Mouse (Mus musculus): ENCODE measurements around the gene Ttc17. TPM values are rescaled to one million over a fixed set of nuclear protein-coding genes. Genes with fewer than 3 reads are reported as not detected.

Gene Ttc17
- total RNA-seq, 2 experiments from 2014 or later, result 32.6 to 32.7 TPM

GRCm38 (mm10) chr2:94381057-94381647, 25.3 kb downstream of the Ttc17 start:
- no peak for DNase-seq (ENCODE audit: low spot score in 2 of 2)

GRCm38 (mm10) chr2:94378678-94379077, 27.8 kb downstream of the Ttc17 start:
- DNase-seq (ENCODE audit: low spot score in 2 of 2), result no peak

GRCm38 (mm10) chr2:94371093-94371492, 35.4 kb downstream of the Ttc17 start:
- DNase-seq (ENCODE audit: low spot score in 2 of 2), result peak; percentile 16 to 44

GRCm38 (mm10) chr2:94363821-94364220, 42.7 kb downstream of the Ttc17 start:
- no peak for DNase-seq (ENCODE audit: low spot score in 2 of 2)

- no peak for DNase-seq (ENCODE audit: low spot score in 2 of 2)
Observed at GRCm38 (mm10) chr2:94360398-94360973, 46.0 kb downstream of the Ttc17 start.

- DNase-seq (ENCODE audit: low spot score in 2 of 2), result no peak
Observed at GRCm38 (mm10) chr2:94348165-94348591, 58.3 kb downstream of the Ttc17 start.

- DNase-seq (ENCODE audit: low spot score in 2 of 2), result no peak
Observed at GRCm38 (mm10) chr2:94346746-94347145, 59.7 kb downstream of the Ttc17 start.

GRCm38 (mm10) chr2:94344624-94345023, 61.9 kb downstream of the Ttc17 start:
- DNase-seq (ENCODE audit: low spot score in 2 of 2), result no peak

GRCm38 (mm10) chr2:94343290-94344285, 62.9 kb downstream of the Ttc17 start:
- no peak for DNase-seq (ENCODE audit: low spot score in 2 of 2)

GRCm38 (mm10) chr2:94340769-94341168, 65.7 kb downstream of the Ttc17 start:
- no peak for DNase-seq (ENCODE audit: low spot score in 2 of 2)

GRCm38 (mm10) chr2:94339495-94339894, 67.0 kb downstream of the Ttc17 start:
- no peak for DNase-seq (ENCODE audit: low spot score in 2 of 2)

GRCm38 (mm10) chr2:94336336-94336735, 70.2 kb downstream of the Ttc17 start:
- DNase-seq (ENCODE audit: low spot score in 2 of 2), result peak; percentile 20 to 45

GRCm38 (mm10) chr2:94334742-94335046, 71.8 kb downstream of the Ttc17 start:
- DNase-seq (ENCODE audit: low spot score in 2 of 2), result no peak

- DNase-seq (ENCODE audit: low spot score in 2 of 2), result no peak
Observed at GRCm38 (mm10) chr2:94333841-94334741, 72.4 kb downstream of the Ttc17 start.

- DNase-seq (ENCODE audit: low spot score in 2 of 2), result peak; percentile 20 to 33
Observed at GRCm38 (mm10) chr2:94333086-94333485, 73.4 kb downstream of the Ttc17 start.

GRCm38 (mm10) chr2:94329336-94329735, 77.2 kb downstream of the Ttc17 start:
- no peak for DNase-seq (ENCODE audit: low spot score in 2 of 2)

- no peak for DNase-seq (ENCODE audit: low spot score in 2 of 2)
Observed at GRCm38 (mm10) chr2:94327836-94328235, 78.7 kb downstream of the Ttc17 start.

GRCm38 (mm10) chr2:94319780-94320179, 86.7 kb downstream of the Ttc17 start:
- no peak for DNase-seq (ENCODE audit: low spot score in 2 of 2)

- DNase-seq (ENCODE audit: low spot score in 2 of 2), result no peak
Observed at GRCm38 (mm10) chr2:94316526-94316925, 90.0 kb downstream of the Ttc17 start.

GRCm38 (mm10) chr2:94303984-94304383, 102.5 kb downstream of the Ttc17 start:
- peak; percentile 18 to 27 for DNase-seq (ENCODE audit: low spot score in 2 of 2)

GRCm38 (mm10) chr2:94302393-94302792, 104.1 kb downstream of the Ttc17 start:
- no peak for DNase-seq (ENCODE audit: low spot score in 2 of 2)
